Mouse (Mus musculus): ENCODE measurements around the gene Gse1. TPM values are rescaled to one million over a fixed set of nuclear protein-coding genes. Genes with fewer than 3 reads are reported as not detected.

Gse1 gene
- total and polyA plus RNA-seq, 3 experiments: 23.6 to 128 (median 66.9) TPM

GRCm38 (mm10) chr8:120181274-120181673 lies 47.0 kb upstream of the Gse1 start:
- no peak overlapping the region for H3K9ac ChIP-seq (ENCODE audit: control insufficient read depth, low read depth, low read length, poor library complexity, severe bottlenecking)
- H3K4me3 ChIP-seq (ENCODE audit: control insufficient read depth in 1 of 2, insufficient read depth in 1 of 2, low read depth in 2 of 2, low read length in 2 of 2): no peak overlapping the region
- H3K79me2 ChIP-seq (ENCODE audit: control insufficient read depth, insufficient read depth, low read length, poor library complexity): no peaks in the 10 kb centered on the region
- H3K27me3 ChIP-seq (ENCODE audit: control insufficient read depth in 1 of 2, insufficient read depth in 2 of 2, low read length in 2 of 2): no peaks in the 10 kb centered on the region
- no peaks in the 10 kb centered on the region for H3K4me1 ChIP-seq (ENCODE audit: control insufficient read depth in 1 of 2, insufficient read depth in 2 of 2, low read length in 2 of 2)
- H3K27ac ChIP-seq (ENCODE audit: control insufficient read depth, low read depth, low read length): no peak overlapping the region
- H3K9me3 ChIP-seq (replicated peaks; ENCODE audit: insufficient read depth, low read length): no peaks in the 10 kb centered on the region
- no peak for DNase-seq (ENCODE audit: low read depth, low spot score)
- TF ChIP-seq MAFK (IDR thresholded peaks at IDR 0.05; ENCODE audit: borderline replicate concordance, low read depth, low read length) (no peak), ZNF384 (IDR thresholded peaks at IDR 0.05; ENCODE audit: low read depth, low read length) (no peak), BHLHE40 (IDR thresholded peaks at IDR 0.05; ENCODE audit: borderline replicate concordance, low read depth, low read length) (no peak), RAD21 (IDR thresholded peaks at IDR 0.05; ENCODE audit: low read depth, low read length) (no peak), UBTF (IDR thresholded peaks at IDR 0.05; ENCODE audit: borderline replicate concordance, insufficient read depth, low read depth, low read length) (no peak), MAX (IDR thresholded peaks at IDR 0.05; ENCODE audit: low read length) (no peak), MYC (IDR thresholded peaks at IDR 0.05; ENCODE audit: low read depth, low read length) (no peak), E2F4 (IDR thresholded peaks at IDR 0.05; ENCODE audit: borderline replicate concordance, low read depth, low read length) (no peak), ELF1 (IDR thresholded peaks at IDR 0.05; ENCODE audit: low read depth, low read length) (no peak), POLR2AphosphoS2 (IDR thresholded peaks at IDR 0.05; ENCODE audit: low read length) (no peak), ZMIZ1 (IDR thresholded peaks at IDR 0.05; ENCODE audit: low read depth, low read length) (no peak), TCF12 (IDR thresholded peaks at IDR 0.05; ENCODE audit: low read depth, low read length) (no peak), CHD2 (IDR thresholded peaks at IDR 0.05; ENCODE audit: low read length) (no peak), RCOR1 (IDR thresholded peaks at IDR 0.05; ENCODE audit: low read depth, low read length) (no peak), CHD1 (IDR thresholded peaks at IDR 0.05; ENCODE audit: low read depth, low read length) (no peak), GABPA (IDR thresholded peaks at IDR 0.05; ENCODE audit: low read depth, low read length) (no peak)
- H3K36me3 ChIP-seq (ENCODE audit: control insufficient read depth in 1 of 2, insufficient read depth in 2 of 2, low read length in 2 of 2): no peaks in the 10 kb centered on the region

GRCm38 (mm10) chr8:120181861-120182414 lies 46.3 kb upstream of the Gse1 start:
- Histone ChIP-seq H3K9ac (ENCODE audit: control insufficient read depth, low read depth, low read length, poor library complexity, severe bottlenecking) (no peak overlapping the region), H3K27me3 (ENCODE audit: control insufficient read depth in 1 of 2, insufficient read depth in 2 of 2, low read length in 2 of 2) (no peaks in the 10 kb centered on the region), H3K36me3 (ENCODE audit: control insufficient read depth in 1 of 2, insufficient read depth in 2 of 2, low read length in 2 of 2) (no peaks in the 10 kb centered on the region), H3K4me1 (ENCODE audit: control insufficient read depth in 1 of 2, insufficient read depth in 2 of 2, low read length in 2 of 2) (no peaks in the 10 kb centered on the region), H3K9me3 (replicated peaks; ENCODE audit: insufficient read depth, low read length) (no peaks in the 10 kb centered on the region), H3K27ac (ENCODE audit: control insufficient read depth, low read depth, low read length) (no peak overlapping the region), H3K79me2 (ENCODE audit: control insufficient read depth, insufficient read depth, low read length, poor library complexity) (no peaks in the 10 kb centered on the region), H3K4me3 (ENCODE audit: control insufficient read depth in 1 of 2, insufficient read depth in 1 of 2, low read depth in 2 of 2, low read length in 2 of 2) (no peak overlapping the region)
- DNase-seq (ENCODE audit: low read depth, low spot score): no peak
- TF ChIP-seq MYB (IDR thresholded peaks at IDR 0.05; ENCODE audit: low read depth, low read length): no peak
- no peak for TF ChIP-seq MEF2A (IDR thresholded peaks at IDR 0.05; ENCODE audit: extremely low read depth, insufficient replicate concordance, low read depth, low read length, poor library complexity, severe bottlenecking)
- no peak for TF ChIP-seq MXI1 (IDR thresholded peaks at IDR 0.05; ENCODE audit: low read depth, low read length)
- TF ChIP-seq ZMIZ1 (IDR thresholded peaks at IDR 0.05; ENCODE audit: low read depth, low read length): no peak
- TF ChIP-seq POLR2AphosphoS5 (IDR thresholded peaks at IDR 0.05; ENCODE audit: borderline replicate concordance, low read depth, low read length): no peak
- no peak for TF ChIP-seq TCF12 (IDR thresholded peaks at IDR 0.05; ENCODE audit: low read depth, low read length)
- TF ChIP-seq MAX (IDR thresholded peaks at IDR 0.05; ENCODE audit: low read length): no peak
- no peak for TF ChIP-seq TAL1 (IDR thresholded peaks at IDR 0.05; ENCODE audit: low read length)
- no peak for TF ChIP-seq E2F4 (IDR thresholded peaks at IDR 0.05; ENCODE audit: borderline replicate concordance, low read depth, low read length)
- TF ChIP-seq UBTF (IDR thresholded peaks at IDR 0.05; ENCODE audit: borderline replicate concordance, insufficient read depth, low read depth, low read length): no peak
- TF ChIP-seq SIN3A (IDR thresholded peaks at IDR 0.05; ENCODE audit: low read length): no peak
- no peak for TF ChIP-seq ZC3H11A (IDR thresholded peaks at IDR 0.05; ENCODE audit: low read depth, low read length)
- TF ChIP-seq ZNF384 (IDR thresholded peaks at IDR 0.05; ENCODE audit: low read depth, low read length): no peak
- no peak for TF ChIP-seq NELFE (IDR thresholded peaks at IDR 0.05; ENCODE audit: low read depth, low read length)
- TF ChIP-seq RCOR1 (IDR thresholded peaks at IDR 0.05; ENCODE audit: low read depth, low read length): no peak
- no peak for TF ChIP-seq ELF1 (IDR thresholded peaks at IDR 0.05; ENCODE audit: low read depth, low read length)
- TF ChIP-seq ETS1 (IDR thresholded peaks at IDR 0.05; ENCODE audit: low read depth, low read length): no peak
- TF ChIP-seq BHLHE40 (IDR thresholded peaks at IDR 0.05; ENCODE audit: borderline replicate concordance, low read depth, low read length): no peak

All from MEL (cell line).